Mouse (Mus musculus): ENCODE measurements around the gene Kcnk10. TPM values are rescaled to one million over a fixed set of nuclear protein-coding genes. Genes with fewer than 3 reads are reported as not detected.

Gene Kcnk10
- polyA plus RNA-seq, 1 experiment: not detected

DNA sequence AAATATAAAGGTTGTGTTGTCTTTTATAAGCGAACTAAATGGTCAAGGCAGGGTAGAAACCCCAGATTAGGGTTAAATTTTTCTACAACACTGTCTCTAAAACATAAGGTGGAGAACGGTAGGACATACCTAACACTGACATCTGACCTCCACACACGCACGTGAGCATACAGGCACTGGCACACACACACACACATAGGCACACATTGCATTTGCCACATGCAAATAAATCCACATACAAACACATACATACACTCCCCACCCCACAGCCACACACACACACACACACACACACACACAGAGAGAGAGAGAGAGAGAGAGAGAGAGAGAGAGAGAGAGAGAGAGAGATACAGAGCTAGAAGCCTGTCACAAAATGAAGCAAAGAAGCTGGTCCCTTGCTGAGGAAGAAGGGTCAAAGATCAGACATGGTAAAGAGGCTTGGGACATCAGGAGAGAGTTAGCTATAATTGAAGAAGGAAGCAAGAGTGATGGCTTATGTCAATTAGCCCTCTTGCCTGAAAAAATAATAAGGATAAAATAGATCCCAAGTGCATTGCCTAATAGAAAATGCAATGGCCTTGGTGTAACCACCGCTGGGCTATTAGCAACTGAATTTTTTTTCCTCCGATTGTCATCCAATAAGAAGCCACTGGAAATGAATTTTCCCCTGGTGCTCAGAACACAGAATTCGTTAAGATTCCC, 58.1 kb downstream of the Kcnk10 start:
- no peak for DNase-seq (ENCODE audit: low read depth)

DNA sequence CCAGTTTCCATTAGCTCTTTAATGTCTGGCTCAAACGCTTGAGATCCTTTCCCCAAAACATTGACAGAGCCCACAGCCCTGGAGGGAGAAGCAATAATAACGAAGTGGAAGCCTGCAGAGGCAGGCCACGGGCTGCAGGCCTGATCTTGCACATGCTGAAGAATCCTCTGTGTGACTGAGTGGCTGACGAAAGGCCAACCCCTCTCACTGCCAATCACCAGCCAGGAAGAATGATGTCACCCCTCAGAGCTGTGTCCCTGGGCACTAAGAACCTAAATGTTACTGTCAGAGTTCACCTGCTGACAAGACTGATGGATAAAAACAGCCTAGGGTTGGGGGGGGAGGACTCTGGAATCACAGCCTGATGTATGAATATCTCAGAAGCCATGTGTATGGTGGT, 72.5 kb downstream of the Kcnk10 start:
- DNase-seq (ENCODE audit: low read depth): no peak

DNA sequence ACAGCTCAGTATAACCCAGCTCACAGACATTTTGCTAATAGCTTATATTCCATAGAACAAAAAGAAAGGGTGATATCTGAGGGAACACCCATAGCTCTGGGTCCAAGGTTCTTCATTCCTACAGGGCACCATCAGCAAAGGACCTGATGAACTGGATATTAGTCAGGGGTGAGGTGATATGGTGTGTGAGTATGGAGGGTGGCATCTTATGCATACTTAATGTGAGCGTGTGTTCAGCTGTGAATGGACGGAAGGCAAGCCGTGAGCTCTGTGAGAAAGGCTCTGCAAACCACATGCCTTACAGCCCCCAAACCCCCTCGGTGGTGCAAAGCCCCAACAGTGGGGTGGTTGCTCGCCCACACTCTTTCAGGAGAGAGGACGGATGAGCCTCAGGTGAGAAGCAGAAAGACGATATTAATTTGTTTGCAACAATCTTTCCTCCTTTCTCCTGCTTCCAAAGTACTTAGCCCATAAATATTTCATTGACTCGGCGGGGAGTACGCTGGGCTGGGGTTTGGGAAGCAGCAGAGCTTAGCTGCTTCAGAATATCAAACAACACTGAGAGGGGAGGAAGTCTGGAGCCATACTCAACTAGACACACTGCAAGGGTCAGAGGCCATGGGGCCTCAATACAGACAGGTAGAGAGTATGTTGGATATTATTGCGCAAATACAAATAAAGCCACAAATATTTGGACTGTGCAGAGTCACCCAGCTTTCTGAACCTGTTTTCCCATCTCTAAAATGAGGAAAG, 76.4 kb downstream of the Kcnk10 start:
- no peak for DNase-seq (ENCODE audit: low read depth)

- DNase-seq (ENCODE audit: low read depth): no peak
Measured at GRCm38 (mm10) chr12:98501045-98501444, 77.1 kb downstream of the Kcnk10 start.

DNA sequence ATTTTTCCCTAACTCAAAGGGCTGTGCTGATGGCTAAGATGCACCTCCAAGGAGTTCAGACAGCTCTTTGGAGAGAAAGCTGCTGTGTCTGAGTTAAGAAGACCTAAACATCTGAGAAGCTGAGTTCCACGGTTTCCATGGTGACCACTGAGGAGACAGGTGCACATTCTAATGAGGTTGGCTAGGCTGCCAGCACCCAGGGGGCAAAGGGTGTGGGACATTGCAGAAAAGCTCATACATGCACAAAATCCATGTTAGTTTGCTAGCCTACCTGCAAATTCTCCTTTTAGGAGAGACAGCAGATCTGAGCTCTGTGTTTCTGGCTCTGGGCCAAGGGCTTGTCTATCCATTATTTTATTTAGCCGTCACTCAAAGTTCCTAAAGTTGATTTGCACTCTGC, 96.7 kb downstream of the Kcnk10 start:
- no peak for DNase-seq (ENCODE audit: low read depth)

GRCm38 (mm10) chr12:98481048-98481447, 97.1 kb downstream of the Kcnk10 start:
- no peak for DNase-seq (ENCODE audit: low read depth)

DNA sequence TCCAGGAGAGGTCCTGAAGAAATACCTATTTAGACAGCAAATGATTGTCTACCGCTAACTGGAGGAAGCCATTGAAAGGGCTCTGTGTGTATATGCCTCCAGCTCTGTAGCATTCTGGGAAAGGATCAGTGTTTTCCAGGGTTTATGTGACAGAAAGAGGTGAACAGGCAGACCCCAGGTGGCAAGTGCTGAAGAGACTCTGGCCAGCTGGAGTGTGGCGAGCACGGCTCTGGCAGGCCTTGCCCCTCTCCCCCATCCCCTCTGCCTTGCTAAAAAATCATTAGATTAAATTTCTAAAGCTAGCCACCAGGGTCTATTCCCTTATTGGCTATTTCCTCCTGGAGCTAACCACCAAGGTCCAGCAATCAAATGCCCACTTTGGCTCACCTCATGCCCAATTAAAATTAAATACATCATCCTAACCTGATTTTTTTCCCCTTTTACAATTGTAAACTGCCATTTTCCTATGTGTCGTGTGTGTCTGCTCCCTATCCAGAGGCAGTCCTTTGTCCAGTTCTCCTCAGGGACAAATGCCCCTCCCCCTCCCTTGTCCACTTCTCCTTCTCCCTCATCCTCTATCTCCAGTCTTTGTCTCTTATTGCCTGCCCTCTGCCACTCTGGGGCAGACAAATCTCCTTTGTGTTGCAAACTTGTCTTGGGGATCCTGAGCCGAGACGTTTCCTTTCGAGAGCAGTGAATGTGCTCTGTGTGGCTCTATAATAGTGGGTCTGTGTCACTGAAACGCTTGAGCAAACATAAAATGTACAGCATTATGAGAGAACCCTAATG, 100.2 kb downstream of the Kcnk10 start:
- no peak for DNase-seq (ENCODE audit: low read depth)

GRCm38 (mm10) chr12:98471232-98471631, 106.9 kb downstream of the Kcnk10 start:
- no peak for DNase-seq (ENCODE audit: low read depth)

- no peak for DNase-seq (ENCODE audit: low read depth)
Measured at GRCm38 (mm10) chr12:98470097-98470496, 108.0 kb downstream of the Kcnk10 start.

DNA sequence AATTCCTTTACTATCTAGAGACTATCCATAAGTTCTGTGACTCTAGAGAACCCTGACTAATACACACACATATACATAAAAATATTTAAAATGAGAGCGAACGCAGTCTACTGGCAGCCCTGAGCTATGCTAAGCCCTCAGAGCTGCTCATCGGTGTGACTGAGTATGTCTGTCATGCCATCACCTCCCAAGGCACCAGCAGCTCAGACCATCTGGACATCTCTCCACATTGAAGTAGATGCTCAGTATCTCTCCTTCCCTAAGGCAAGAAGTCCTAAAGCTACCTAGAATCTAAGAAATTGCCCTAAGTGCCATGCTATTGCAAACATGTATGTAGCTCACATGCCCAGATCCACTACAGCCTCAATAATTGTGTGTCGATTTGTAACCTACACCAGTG, 110.3 kb downstream of the Kcnk10 start:
- DNase-seq (ENCODE audit: low read depth): no peak

DNA sequence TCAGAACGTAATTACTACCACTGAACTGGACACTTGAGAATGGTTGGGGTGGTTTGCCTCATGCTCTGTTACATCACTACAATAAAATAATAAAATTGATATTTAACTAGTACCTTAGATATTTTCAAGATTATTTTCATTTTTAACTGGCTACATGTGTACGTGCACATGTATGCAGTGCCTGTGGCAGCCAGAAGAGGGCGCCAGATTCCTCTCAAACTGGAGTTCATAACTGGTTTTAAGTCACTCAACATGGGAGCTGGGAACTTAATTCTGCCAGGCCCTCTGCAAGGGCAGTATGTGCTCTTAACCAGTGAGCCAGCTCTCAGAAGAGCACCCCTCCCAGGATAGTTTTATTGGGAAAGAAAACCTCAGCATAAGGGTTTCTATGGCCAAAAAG, 118.2 kb downstream of the Kcnk10 start:
- DNase-seq (ENCODE audit: low read depth): no peak

- no peak for DNase-seq (ENCODE audit: low read depth)
Measured at GRCm38 (mm10) chr12:98458944-98459343, 119.2 kb downstream of the Kcnk10 start.

- DNase-seq (ENCODE audit: low read depth): no peak
Measured at GRCm38 (mm10) chr12:98458516-98458915, 119.6 kb downstream of the Kcnk10 start.

DNA sequence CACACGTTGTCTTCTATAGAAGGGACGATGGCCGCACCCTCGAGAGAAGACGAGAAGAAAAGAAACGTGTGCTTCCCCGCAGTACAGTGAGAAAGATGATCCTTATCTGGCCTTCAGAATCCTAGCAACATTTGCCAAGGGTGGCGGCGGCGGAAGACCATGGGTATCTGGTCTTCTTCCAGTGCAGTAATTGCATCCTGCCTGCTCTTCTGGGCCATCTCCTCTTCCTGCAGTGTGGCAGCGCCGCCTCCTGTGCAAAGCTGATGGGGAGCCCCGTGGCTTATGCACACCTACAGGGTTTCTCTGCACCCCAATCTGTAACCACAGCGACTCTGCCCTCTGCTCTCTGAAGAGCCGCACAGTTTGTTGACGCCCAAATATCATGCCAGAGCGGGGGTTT, 124.9 kb downstream of the Kcnk10 start:
- no peak for DNase-seq (ENCODE audit: low read depth)

GRCm38 (mm10) chr12:98452646-98453045, 125.5 kb downstream of the Kcnk10 start:
- DNase-seq (ENCODE audit: low read depth): no peak

DNA sequence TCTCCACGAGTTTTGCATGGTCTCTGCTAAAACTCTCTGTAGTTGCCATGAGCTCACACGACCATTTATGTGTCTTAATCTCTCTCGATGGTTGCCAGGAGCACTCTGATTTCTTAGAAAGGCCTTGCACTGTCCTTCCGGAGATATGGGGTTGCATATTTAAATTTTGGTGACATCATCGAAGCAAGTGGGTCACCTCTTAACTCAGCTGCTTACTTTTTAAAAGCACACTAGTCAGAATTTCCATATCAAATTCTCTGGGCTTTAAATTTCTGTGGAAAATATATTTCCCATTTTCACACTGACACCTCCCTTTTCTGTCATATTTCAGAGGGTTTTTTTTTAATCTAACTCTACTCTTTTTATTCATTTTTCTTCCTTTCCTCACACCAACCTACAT, 132.5 kb downstream of the Kcnk10 start:
- DNase-seq (ENCODE audit: low read depth): no peak

DNA sequence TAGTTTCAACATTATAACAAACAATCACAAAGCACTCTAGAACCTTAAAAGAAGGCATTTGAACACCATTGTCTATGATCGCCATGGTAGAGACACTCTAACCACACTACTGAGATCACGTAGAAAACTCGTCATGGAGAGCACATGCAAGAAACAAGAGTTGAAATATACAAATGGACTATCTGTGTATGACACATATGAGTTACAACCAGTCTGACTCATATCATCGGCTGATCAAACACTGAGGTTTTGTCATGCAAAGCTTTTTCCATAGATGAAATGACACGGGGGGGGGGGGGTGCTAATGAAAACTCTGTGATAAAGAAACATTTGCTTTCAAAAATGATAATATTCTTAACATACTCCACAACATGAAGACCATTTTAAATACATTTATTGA, 133.2 kb downstream of the Kcnk10 start:
- DNase-seq (ENCODE audit: low read depth): no peak

DNA sequence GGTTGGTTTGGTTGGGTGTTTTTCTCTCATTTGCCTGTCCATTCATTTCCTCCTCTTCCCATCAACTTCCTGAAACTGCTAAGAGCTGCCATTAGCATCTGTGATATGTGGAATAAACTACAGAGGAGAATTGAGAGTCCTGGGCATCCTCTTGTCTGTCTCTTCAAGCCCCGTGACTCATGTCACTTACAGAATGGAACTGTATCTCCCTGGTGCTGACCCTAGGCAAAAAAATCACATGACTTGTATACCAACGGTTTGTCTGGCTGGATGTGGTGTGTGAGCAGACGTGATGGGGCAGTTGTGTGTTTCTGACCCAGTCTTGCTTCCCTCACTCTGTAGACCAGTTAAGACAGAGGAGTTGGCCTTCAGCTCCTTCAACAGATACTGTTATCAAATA, 134.4 kb downstream of the Kcnk10 start:
- DNase-seq (ENCODE audit: low read depth): no peak

- no peak for DNase-seq (ENCODE audit: low read depth)
Measured at GRCm38 (mm10) chr12:98438080-98438479, 140.0 kb downstream of the Kcnk10 start.

DNA sequence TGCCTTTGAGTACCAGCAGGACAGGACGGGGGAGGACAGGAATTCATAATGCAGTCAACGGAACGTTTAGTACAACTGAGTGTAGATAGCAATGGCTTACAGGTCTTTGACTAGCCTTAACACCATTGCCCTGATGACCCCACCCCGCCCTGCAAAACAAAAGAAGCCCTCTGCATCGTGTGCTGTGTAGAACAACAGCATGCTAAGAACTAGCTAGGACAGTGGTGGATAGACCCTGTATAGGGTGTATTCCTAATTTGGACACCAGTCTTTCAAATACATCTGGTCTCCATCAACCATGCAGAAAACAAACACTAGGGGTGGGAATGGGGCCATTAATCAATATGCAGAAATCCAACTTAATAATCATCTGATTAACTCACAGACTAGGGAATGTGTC, 147.4 kb downstream of the Kcnk10 start:
- no peak for DNase-seq (ENCODE audit: low read depth)

DNA sequence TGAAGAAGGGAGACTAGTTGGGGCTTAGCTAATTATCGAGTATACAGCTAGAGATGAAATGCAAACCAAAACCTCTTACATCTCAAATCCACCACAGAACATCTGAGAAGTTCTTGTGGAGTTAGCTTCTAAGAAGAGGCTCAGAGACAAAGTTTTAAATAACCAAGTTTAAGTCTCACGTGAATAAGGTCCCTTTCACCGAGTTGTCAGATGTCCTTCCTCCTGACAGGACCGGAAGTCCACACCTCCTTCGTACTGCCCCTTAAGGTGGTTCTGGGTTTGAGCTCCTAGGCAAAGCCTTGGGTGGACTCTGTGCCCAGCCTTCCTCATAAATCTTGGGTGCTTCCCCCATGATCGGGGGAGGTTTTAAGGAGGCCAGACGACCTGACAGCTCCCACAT, 156.8 kb downstream of the Kcnk10 start:
- DNase-seq (ENCODE audit: low read depth): no peak

DNA sequence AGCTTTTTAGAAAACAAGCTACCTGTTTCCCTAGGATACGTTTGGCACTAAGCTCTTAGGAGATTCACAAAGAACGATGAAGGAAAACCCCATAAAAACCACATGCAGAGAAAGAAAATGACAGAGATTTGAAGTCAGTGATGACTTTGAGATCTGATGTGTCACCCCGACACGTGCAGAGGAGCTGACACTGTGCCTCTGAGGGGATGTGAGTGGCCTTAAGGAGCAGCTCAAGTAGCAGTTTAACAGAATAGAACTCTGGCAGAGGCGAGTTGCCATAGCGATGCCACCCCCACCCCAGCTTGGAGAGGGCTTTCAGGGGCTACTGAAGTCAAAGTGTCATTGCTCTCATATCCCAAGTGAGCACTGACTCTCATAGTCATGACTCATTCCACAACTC, 158.3 kb downstream of the Kcnk10 start:
- DNase-seq (ENCODE audit: low read depth): no peak

DNA sequence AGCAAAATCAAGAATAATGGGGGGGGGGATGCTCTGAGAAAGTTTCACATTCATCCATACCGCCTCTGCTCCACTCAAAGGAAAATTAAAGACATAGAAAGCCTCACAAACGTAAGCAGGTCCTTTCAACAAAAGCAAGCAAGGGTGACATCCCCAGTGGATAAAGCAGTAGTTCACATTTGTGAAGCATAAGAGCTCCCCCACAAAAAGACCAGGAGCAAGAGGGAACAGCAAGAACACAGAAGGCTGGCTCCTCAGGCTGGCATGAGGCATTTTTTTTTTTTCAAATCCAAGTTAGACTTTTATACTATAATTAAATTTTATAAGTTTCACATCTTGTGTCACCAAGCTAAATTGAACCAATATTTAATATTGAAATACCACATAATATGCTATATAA, 168.5 kb downstream of the Kcnk10 start:
- no peak for DNase-seq (ENCODE audit: low read depth)
